Comparison of ENCODE assay signal across 8 mouse cellular contexts in the genomic region with DNA sequence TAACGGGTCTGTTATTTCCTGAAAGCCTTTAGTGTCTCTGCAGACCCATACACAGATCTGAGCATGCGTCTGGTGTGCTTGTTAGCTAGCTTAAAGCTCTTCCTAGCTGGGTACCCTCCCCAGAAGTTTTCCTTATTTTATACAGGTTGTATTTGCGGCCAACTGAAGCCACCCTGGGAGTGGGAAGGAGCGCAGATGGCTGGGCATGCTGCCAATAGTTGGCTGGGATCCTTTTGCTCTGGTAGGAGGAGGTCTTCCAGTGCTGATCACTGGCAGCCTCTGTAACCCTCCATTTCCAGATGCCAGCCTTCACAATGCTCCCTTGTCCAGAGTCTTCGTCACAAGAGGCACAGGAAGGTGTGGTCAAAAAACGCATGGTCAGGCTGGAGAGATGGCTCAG. TPM values are rescaled to one million over a fixed set of nuclear protein-coding genes. Genes with fewer than 3 reads are reported as not detected.
DNase-seq lines count a peak whose midpoint lies in the region; ATAC-seq and TF ChIP-seq lines count a peak whose summit lies in the region.
"Had no signal": no experiment of that assay in that cellular context is flagged by ENCODE, and none has a peak within 500 bp of the region (broad histone marks: within the 10 kb centered on the region; RNA-seq: fewer than 3 reads in every experiment).

No protein-coding gene starts in this region.

- no peak overlapping the region for H3K4me3 ChIP-seq in embryonic facial prominence, embryonic 14.5 days (ENCODE audit: low read depth, low read length)
- H3K4me3 ChIP-seq in hindbrain, embryonic 15.5 days: no peak overlapping the region
- H3K4me3 ChIP-seq in thymus, adult 2 months (ENCODE audit: control insufficient read depth, insufficient read depth, low read length): no peak overlapping the region
- H3K4me3 ChIP-seq: megakaryocyte, embryonic 14.5 days had no signal

- H3K9ac ChIP-seq in embryonic facial prominence, embryonic 14.5 days (ENCODE audit: low read depth, low read length): no peak overlapping the region
- no peak overlapping the region for H3K9ac ChIP-seq in hindbrain, embryonic 15.5 days

- H3K4me2 ChIP-seq in embryonic facial prominence, embryonic 14.5 days (ENCODE audit: low read depth, low read length): no peak overlapping the region
- no peak overlapping the region for H3K4me2 ChIP-seq in hindbrain, embryonic 15.5 days

- peaks cover 20% of the 10 kb centered on the region for H3K36me3 ChIP-seq in embryonic facial prominence, embryonic 14.5 days (ENCODE audit: control insufficient read depth, insufficient read depth, low read length)
- H3K36me3 ChIP-seq in hindbrain, embryonic 15.5 days: 0 out of 2 replicates have a peak, but pooled peaks cover 10% of the 10 kb centered on the region
- H3K36me3 ChIP-seq in thymus, adult 2 months (ENCODE audit: control insufficient read depth, insufficient read depth, low read length): no peaks in the 10 kb centered on the region; the same call in 1 of the 2 replicates

- DNase-seq in retina, adult 2 months (ENCODE audit: low read depth, low spot score): peak; percentile 11
- DNase-seq in retina, embryonic 14.5 days (ENCODE audit: low spot score): no peak
- DNase-seq in embryonic facial prominence, embryonic 14.5 days (ENCODE audit: low spot score): peak; percentile 93
- DNase-seq in left cerebral cortex, adult 18-20 months (ENCODE audit: low spot score in 2 of 2): peak; percentile 46 to 50
- DNase-seq in ovary, postnatal 36 days (ENCODE audit: low spot score): peak; percentile 56
- DNase-seq in thymus, adult 2 months: no peak

- peak overlapping the region; percentile 70 for H3K27ac ChIP-seq in embryonic facial prominence, embryonic 14.5 days (replicated peaks; ENCODE audit: low read depth, low read length)
- H3K27ac ChIP-seq in hindbrain, embryonic 15.5 days (replicated peaks): peak overlapping the region; percentile 46
- no peak overlapping the region for H3K27ac ChIP-seq in thymus, adult 2 months (ENCODE audit: control insufficient read depth, insufficient read depth, low read length)

- H3K9me3 ChIP-seq in embryonic facial prominence, embryonic 14.5 days (ENCODE audit: control insufficient read depth, low read length): no peaks in the 10 kb centered on the region
- no peaks in the 10 kb centered on the region for H3K9me3 ChIP-seq in hindbrain, embryonic 15.5 days

- peaks cover 13% of the 10 kb centered on the region for H3K4me1 ChIP-seq in embryonic facial prominence, embryonic 14.5 days (ENCODE audit: control insufficient read depth, insufficient read depth, low read length)
- peaks cover 12% of the 10 kb centered on the region; the same call in 1 of the 2 replicates for H3K4me1 ChIP-seq in hindbrain, embryonic 15.5 days (replicated peaks)
- H3K4me1 ChIP-seq in thymus, adult 2 months (replicated peaks; ENCODE audit: control insufficient read depth, insufficient read depth, low read length): no peaks in the 10 kb centered on the region
- H3K4me1 ChIP-seq: megakaryocyte, embryonic 14.5 days had no signal

- WGBS in embryonic facial prominence, embryonic 14.5 days: 14% methylated on average over 6 of the region's 6 CpGs
- WGBS in hindbrain, embryonic 15.5 days: 40% methylated on average over 6 of the region's 6 CpGs
- 80% methylated on average over 6 of the region's 6 CpGs for WGBS in thymus, adult 2 months

- no peaks in the 10 kb centered on the region for H3K27me3 ChIP-seq in embryonic facial prominence, embryonic 14.5 days (replicated peaks; ENCODE audit: control insufficient read depth, insufficient read depth, low read length)
- no peaks in the 10 kb centered on the region for H3K27me3 ChIP-seq in hindbrain, embryonic 15.5 days
- H3K27me3 ChIP-seq in thymus, adult 2 months (ENCODE audit: control insufficient read depth, insufficient read depth, low read length): no peaks in the 10 kb centered on the region
- H3K27me3 ChIP-seq: megakaryocyte, embryonic 14.5 days had no signal

- TF ChIP-seq POLR2A in thymus, adult 2 months (IDR thresholded peaks at IDR 0.05; ENCODE audit: control insufficient read depth, extremely low read depth, insufficient read depth, low read length, poor library complexity): no peak

- TF ChIP-seq CTCF in thymus, adult 2 months (IDR thresholded peaks at IDR 0.05; ENCODE audit: borderline replicate concordance, control insufficient read depth, extremely low read depth, insufficient read depth, low read length, poor library complexity): no peak

- ATAC-seq in embryonic facial prominence, embryonic 14.5 days (ENCODE audit: low read depth): peak; percentile 91
- peak; percentile 81 for ATAC-seq in hindbrain, embryonic 15.5 days (ENCODE audit: low FRiP score, low read depth)

RNA-seq across cellular contexts. Expression of gene Gm35549, which starts 7.0 kb away (rescaled TPM):
- polyA plus RNA-seq in embryonic facial prominence, embryonic 14.5 days (2014; fragmentation: Nextera tagmentation; extraction: Ambion mirVana): 0.35 and 0.58 TPM in 2 replicates
- 0.53 and 0.66 TPM in 2 replicates for polyA plus RNA-seq in hindbrain, embryonic 15.5 days (2015; fragmentation: Nextera tagmentation; extraction: Ambion mirVana)
- total RNA-seq in left cerebral cortex, adult 18-20 months (2021): not detected
- polyA plus RNA-seq in thymus, adult 2 months (2012; rRNA removed): not detected in 2 replicates

RNA-seq across cellular contexts. Expression of gene Zfp445, which starts 29.0 kb away (rescaled TPM):
- polyA plus RNA-seq in embryonic facial prominence, embryonic 14.5 days (2014; fragmentation: Nextera tagmentation; extraction: Ambion mirVana): 53.3 and 60.4 TPM in 2 replicates
- polyA plus RNA-seq in hindbrain, embryonic 15.5 days (2015; fragmentation: Nextera tagmentation; extraction: Ambion mirVana): 96.3 and 96.8 TPM in 2 replicates
- total RNA-seq in left cerebral cortex, adult 18-20 months (2021): 100 to 1,000 TPM; 167 to 177 TPM
- 55.0 and 56.2 TPM in 2 replicates for polyA plus RNA-seq in thymus, adult 2 months (2012; rRNA removed)

RNA-seq across cellular contexts. Expression of gene Tcaim, which starts 31.5 kb away (rescaled TPM):
- polyA plus RNA-seq in embryonic facial prominence, embryonic 14.5 days (2014; fragmentation: Nextera tagmentation; extraction: Ambion mirVana): 6.1 and 7.2 TPM in 2 replicates
- polyA plus RNA-seq in hindbrain, embryonic 15.5 days (2015; fragmentation: Nextera tagmentation; extraction: Ambion mirVana): 7.7 and 8.5 TPM in 2 replicates
- total RNA-seq in left cerebral cortex, adult 18-20 months (2021): 10 to 100 TPM; 16.8 to 17.7 TPM
- 3.6 and 4.5 TPM in 2 replicates for polyA plus RNA-seq in thymus, adult 2 months (2012; rRNA removed)

RNA-seq across cellular contexts. Expression of gene Zkscan7, which starts 48.7 kb away (rescaled TPM):
- polyA plus RNA-seq in embryonic facial prominence, embryonic 14.5 days (2014; fragmentation: Nextera tagmentation; extraction: Ambion mirVana): 2.0 and 2.9 TPM in 2 replicates
- polyA plus RNA-seq in hindbrain, embryonic 15.5 days (2015; fragmentation: Nextera tagmentation; extraction: Ambion mirVana): 3.3 and 4.5 TPM in 2 replicates
- total RNA-seq in left cerebral cortex, adult 18-20 months (2021): 1 to 10 TPM; 3.9 to 4.7 TPM
- 2.8 and 3.0 TPM in 2 replicates for polyA plus RNA-seq in thymus, adult 2 months (2012; rRNA removed)

Comparison
In these comparisons a context has a peak if more than half of its experiments do, and no peak if none do; other contexts are left out.
1. DNase-seq: peak in retina, adult 2 months (single experiment), embryonic facial prominence, embryonic 14.5 days (single experiment), left cerebral cortex, adult 18-20 months (2 of 2) and ovary, postnatal 36 days (single experiment); none in retina, embryonic 14.5 days (single experiment) and thymus, adult 2 months (single experiment).